Mouse (Mus musculus) ES-Bruce4 (cell line): ENCODE data around the gene Fgfr2.

ENCODE experiments used
- CTCF ChIP-seq: IDR thresholded peaks from one replicate; pipeline ENCODE4 v1.8.1; 2011; ENCODE audit warnings: low read depth, low read length
- EP300 ChIP-seq: IDR thresholded peaks from 2 replicates; pipeline ENCODE4 v1.6.1; 2011; ENCODE audit warnings: low read depth, low read length; ENCODE audit not compliant: insufficient read depth
- POLR2A ChIP-seq: IDR thresholded peaks from one replicate; pipeline ENCODE4 v1.8.1; 2011; ENCODE audit warnings: low read length; ENCODE audit not compliant: insufficient read depth

DNA sequence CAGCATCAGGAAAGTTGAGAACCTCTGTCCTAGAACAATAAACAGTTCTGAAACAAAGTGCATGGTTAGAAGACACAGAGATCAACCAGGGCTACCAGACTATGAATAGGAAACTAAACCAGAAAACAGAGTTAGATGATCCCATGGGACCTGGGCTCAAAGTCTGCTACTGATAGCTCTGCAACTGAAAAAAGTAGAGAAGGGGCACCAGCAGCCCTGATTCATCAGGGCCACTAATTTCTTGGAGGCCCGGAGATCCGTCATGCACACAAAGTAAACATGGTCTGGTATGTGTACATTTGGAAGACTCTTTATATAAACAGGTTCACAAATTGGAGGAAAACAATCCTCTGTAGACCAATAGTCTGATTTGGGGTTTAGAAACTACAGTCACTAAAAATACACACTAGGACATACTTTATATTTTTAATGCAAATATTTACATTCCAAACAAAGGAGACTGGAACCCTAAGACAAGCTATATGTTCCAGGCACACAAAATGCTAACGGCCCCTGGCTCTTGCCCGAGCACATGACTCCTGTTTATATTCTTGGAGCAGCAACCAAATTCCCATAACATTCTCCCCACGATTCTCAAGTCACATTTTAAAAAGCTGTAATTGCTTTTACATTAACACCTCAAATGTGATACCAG is 814.5 kb downstream of the Fgfr2 start:
- TF ChIP-seq CTCF, result no peak
- no peak for TF ChIP-seq POLR2A
- no peak for TF ChIP-seq EP300
